In the genomic region with DNA sequence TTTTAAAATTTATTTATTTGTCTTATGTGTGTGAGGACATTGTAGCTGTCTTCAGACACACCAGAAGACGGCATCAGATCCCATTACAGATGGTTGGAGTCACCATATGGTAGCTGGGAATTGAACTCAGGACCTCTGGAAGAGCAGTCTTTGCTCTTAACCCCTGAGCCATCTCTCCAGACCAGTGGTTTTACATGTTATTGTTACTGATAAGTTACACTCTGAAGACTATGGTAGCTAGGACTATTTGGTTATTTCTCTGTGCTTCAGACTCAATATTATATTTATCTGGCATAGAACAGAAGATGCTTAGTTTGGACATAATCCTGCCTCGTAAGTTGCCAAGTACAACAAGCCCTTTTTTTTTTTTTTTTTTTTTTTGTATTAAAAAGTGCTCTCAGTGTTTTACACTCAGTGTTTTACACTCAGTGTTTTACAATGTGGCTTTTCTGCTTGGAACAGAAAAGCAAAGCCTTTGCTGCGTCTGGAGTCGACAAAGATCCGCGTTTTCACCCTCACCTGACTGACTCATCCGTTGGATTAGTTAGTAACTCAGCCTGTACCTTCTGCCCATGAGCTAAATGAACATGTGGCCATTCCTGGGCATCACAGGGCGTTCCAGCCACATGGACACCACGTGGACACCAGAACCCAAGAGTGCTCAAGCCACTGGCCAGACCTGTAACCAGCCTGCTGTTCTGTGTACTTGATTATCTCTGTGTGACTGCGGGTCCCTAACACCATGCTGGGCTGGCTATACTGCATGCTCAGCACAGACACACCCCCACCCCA, we compare ENCODE assay signal across 12 mouse cellular contexts.
DNase-seq lines count a peak whose midpoint lies in the region; ATAC-seq and TF ChIP-seq lines count a peak whose summit lies in the region.
"Had no signal": no experiment of that assay in that cellular context is flagged by ENCODE, and none has a peak within 500 bp of the region (broad histone marks: within the 10 kb centered on the region; RNA-seq: fewer than 3 reads in every experiment).

No protein-coding gene starts in this region.

- ATAC-seq in lung, embryonic 15.5 days (ENCODE audit: borderline replicate concordance, extremely low read depth, low FRiP score, low TSS enrichment) = no peak
- no peak for ATAC-seq in lung, postnatal 0 days
- peak; percentile 78; the same call in 1 of the 2 replicates for ATAC-seq in kidney, postnatal 0 days (replicated peaks; ENCODE audit: low FRiP score, low read depth)
- ATAC-seq in stomach, embryonic 16.5 days (ENCODE audit: insufficient read depth, low FRiP score) = no peak

- H3K27ac ChIP-seq in lung, embryonic 15.5 days = 0 out of 2 replicates have a peak overlapping the region, but pooled peaks have one; percentile 13
- no peak overlapping the region for H3K27ac ChIP-seq in lung, postnatal 0 days (ENCODE audit: low read length)
- no peak overlapping the region for H3K27ac ChIP-seq in kidney, postnatal 0 days
- H3K27ac ChIP-seq in stomach, embryonic 16.5 days (ENCODE audit: low read length) = peak overlapping the region; percentile 62; the same call in 1 of the 2 replicates
- H3K27ac ChIP-seq: heart, embryonic 13.5 days; hindbrain, embryonic 13.5 days had no signal

- peak; percentile 40 for DNase-seq in cerebellum, adult 9-11 months
- no peak for DNase-seq in cerebellum, postnatal 14 days
- no peak for DNase-seq in lung, postnatal 0 days (ENCODE audit: low spot score)
- DNase-seq in kidney, postnatal 0 days (ENCODE audit: low spot score) = no peak
- no peak for DNase-seq in layer of hippocampus, adult 9-10 months (ENCODE audit: low spot score)
- DNase-seq in Muller cell, postnatal 12 days (ENCODE audit: inconsistent ontology term) = no peak
- DNase-seq: lung, postnatal 4 days; right cerebral cortex, postnatal 4 days had no signal

- H3K4me1 ChIP-seq in lung, embryonic 15.5 days = peaks cover 42% of the 10 kb centered on the region
- H3K4me1 ChIP-seq in lung, postnatal 0 days (ENCODE audit: insufficient read depth, low read depth, low read length) = peaks cover 12% of the 10 kb centered on the region; the same call in 1 of the 2 replicates
- H3K4me1 ChIP-seq in kidney, postnatal 0 days (replicated peaks; ENCODE audit: insufficient read depth, low read length) = peaks cover 16% of the 10 kb centered on the region
- peaks cover 42% of the 10 kb centered on the region for H3K4me1 ChIP-seq in stomach, embryonic 16.5 days (ENCODE audit: control insufficient read depth, insufficient read depth, low read length)

- no peak for TF ChIP-seq EP300 in lung, postnatal 0 days (IDR thresholded peaks at IDR 0.05)

- no peaks in the 10 kb centered on the region for H3K9me3 ChIP-seq in lung, embryonic 15.5 days
- H3K9me3 ChIP-seq in lung, postnatal 0 days (ENCODE audit: low read length) = no peaks in the 10 kb centered on the region
- H3K9me3 ChIP-seq in kidney, postnatal 0 days (replicated peaks; ENCODE audit: low read length) = no peaks in the 10 kb centered on the region
- no peaks in the 10 kb centered on the region for H3K9me3 ChIP-seq in stomach, embryonic 16.5 days (replicated peaks; ENCODE audit: control insufficient read depth, low read length)
- H3K9me3 ChIP-seq: heart, embryonic 13.5 days; hindbrain, embryonic 13.5 days had no signal

- WGBS in lung, embryonic 15.5 days = 78% methylated on average over 10 of the region's 10 CpGs
- WGBS in lung, postnatal 0 days = 71% methylated on average over 10 of the region's 10 CpGs
- 57% methylated on average over 10 of the region's 10 CpGs for WGBS in kidney, postnatal 0 days
- 65% methylated on average over 10 of the region's 10 CpGs for WGBS in stomach, embryonic 16.5 days

- no peak overlapping the region for H3K4me2 ChIP-seq in lung, embryonic 15.5 days
- H3K4me2 ChIP-seq in lung, postnatal 0 days (replicated peaks; ENCODE audit: low read depth, low read length) = no peak overlapping the region
- H3K4me2 ChIP-seq in kidney, postnatal 0 days (ENCODE audit: low read length) = no peak overlapping the region
- peak overlapping the region; percentile 31 for H3K4me2 ChIP-seq in stomach, embryonic 16.5 days (ENCODE audit: low read depth, low read length)
- H3K4me2 ChIP-seq: heart, embryonic 13.5 days; hindbrain, embryonic 13.5 days had no signal

- no peaks in the 10 kb centered on the region for H3K36me3 ChIP-seq in lung, embryonic 15.5 days
- no peaks in the 10 kb centered on the region for H3K36me3 ChIP-seq in lung, postnatal 0 days (ENCODE audit: insufficient read depth, low read length)
- H3K36me3 ChIP-seq in kidney, postnatal 0 days (ENCODE audit: insufficient read depth, low read length) = no peaks in the 10 kb centered on the region
- no peaks in the 10 kb centered on the region for H3K36me3 ChIP-seq in stomach, embryonic 16.5 days (ENCODE audit: control insufficient read depth, insufficient read depth, low read length)
- H3K36me3 ChIP-seq: heart, embryonic 13.5 days; hindbrain, embryonic 13.5 days had no signal

- no peak for TF ChIP-seq CTCF in lung, postnatal 0 days (IDR thresholded peaks at IDR 0.05)
- no peak for TF ChIP-seq CTCF in kidney, postnatal 0 days (IDR thresholded peaks at IDR 0.05; ENCODE audit: low read depth)

- no peak overlapping the region for H3K4me3 ChIP-seq in lung, embryonic 15.5 days
- no peak overlapping the region for H3K4me3 ChIP-seq in lung, postnatal 0 days (ENCODE audit: low read depth, low read length)
- no peak overlapping the region for H3K4me3 ChIP-seq in kidney, postnatal 0 days (replicated peaks; ENCODE audit: low read depth, low read length)
- 0 out of 2 replicates have a peak overlapping the region, but pooled peaks have one; percentile 11 for H3K4me3 ChIP-seq in stomach, embryonic 16.5 days (replicated peaks; ENCODE audit: low read length)
- H3K4me3 ChIP-seq: heart, embryonic 13.5 days; hindbrain, embryonic 13.5 days had no signal

- H3K9ac ChIP-seq in lung, embryonic 15.5 days = no peak overlapping the region
- H3K9ac ChIP-seq in lung, postnatal 0 days (replicated peaks; ENCODE audit: low read depth) = no peak overlapping the region
- H3K9ac ChIP-seq in kidney, postnatal 0 days (ENCODE audit: low read depth, low read length) = no peak overlapping the region
- H3K9ac ChIP-seq in stomach, embryonic 16.5 days (ENCODE audit: low read length) = no peak overlapping the region
- H3K9ac ChIP-seq: heart, embryonic 13.5 days; hindbrain, embryonic 13.5 days had no signal

- no peaks in the 10 kb centered on the region for H3K27me3 ChIP-seq in lung, embryonic 15.5 days
- H3K27me3 ChIP-seq in lung, postnatal 0 days (replicated peaks; ENCODE audit: insufficient read depth, low read length) = no peaks in the 10 kb centered on the region
- no peaks in the 10 kb centered on the region for H3K27me3 ChIP-seq in kidney, postnatal 0 days (ENCODE audit: insufficient read depth, low read length)
- H3K27me3 ChIP-seq in stomach, embryonic 16.5 days (ENCODE audit: control insufficient read depth, insufficient read depth, low read length) = no peaks in the 10 kb centered on the region
- H3K27me3 ChIP-seq: heart, embryonic 13.5 days; hindbrain, embryonic 13.5 days had no signal

Comparison
In these comparisons a context has a peak if more than half of its experiments do, and no peak if none do; other contexts are left out.
1. H3K27ac ChIP-seq: peak in lung, embryonic 15.5 days (single experiment) and stomach, embryonic 16.5 days (single experiment); none in lung, postnatal 0 days (single experiment) and kidney, postnatal 0 days (single experiment).